ENCODE assay signal across 29 mouse cellular contexts in genomic region chr6:93426141-93426540, GRCm38 (mm10).
DNase-seq lines count a peak whose midpoint lies in the region; ATAC-seq and TF ChIP-seq lines count a peak whose summit lies in the region.
"Had no signal": no experiment of that assay in that cellular context is flagged by ENCODE, and none has a peak within 500 bp of the region (broad histone marks: within the 10 kb centered on the region; RNA-seq: fewer than 3 reads in every experiment).

No protein-coding gene starts in this region.

- H3K4me2 ChIP-seq in forebrain, postnatal 0 days (ENCODE audit: low read depth): no peak overlapping the region
- no peak overlapping the region for H3K4me2 ChIP-seq in midbrain, postnatal 0 days (ENCODE audit: low read depth, low read length, poor library complexity, severe bottlenecking)
- H3K4me2 ChIP-seq: embryonic facial prominence, embryonic 15.5 days; heart, embryonic 12.5 days; limb, embryonic 13.5 days; liver, embryonic 13.5 days; midbrain, embryonic 13.5 days; neural tube, embryonic 12.5 days had no signal

- 28% methylated on average over 1 of the region's 1 CpGs for WGBS in forebrain, postnatal 0 days
- 84% methylated on average over 1 of the region's 1 CpGs for WGBS in midbrain, postnatal 0 days

- no peak for DNase-seq in frontal cortex, postnatal 10 days (ENCODE audit: low spot score in 2 of 2)
- peak; percentile 5 to 33 for DNase-seq in left cerebral cortex, postnatal 25 days (ENCODE audit: low spot score in 2 of 2)
- no peak for DNase-seq in left cerebral cortex, postnatal 4 days
- DNase-seq in forebrain, postnatal 0 days: peak; percentile 24
- DNase-seq in midbrain, postnatal 0 days (ENCODE audit: low spot score): no peak
- DNase-seq: adrenal gland, adult 8-10 months; B cell, adult 2 months; cerebellum, adult 9-10 months; gastrocnemius, postnatal 25 days; heart, adult 18-20 months; heart, postnatal 10 days; kidney, postnatal 25 days; liver, embryonic 13.5 days; lung, adult 2 months; lung, postnatal 14 days; thymus, postnatal 25 days had no signal

- no peak overlapping the region for H3K27ac ChIP-seq in forebrain, postnatal 0 days (ENCODE audit: low read depth, low read length)
- no peak overlapping the region for H3K27ac ChIP-seq in midbrain, postnatal 0 days (ENCODE audit: low read depth, low read length)
- H3K27ac ChIP-seq: embryonic facial prominence, embryonic 15.5 days; hindbrain, embryonic 10.5 days; limb, embryonic 13.5 days; liver, embryonic 13.5 days; midbrain, embryonic 13.5 days; neural tube, embryonic 12.5 days had no signal

- intact Hi-C loops in left cerebral cortex, postnatal 25 days (cut with DNase I): no loop called here
- intact Hi-C loops in left cerebral cortex, postnatal 4 days (cut with DNase I): no loop called here

- 0 out of 2 replicates have a peak, but pooled peaks cover 7% of the 10 kb centered on the region for H3K9me3 ChIP-seq in forebrain, postnatal 0 days (ENCODE audit: low read length)
- no peaks in the 10 kb centered on the region for H3K9me3 ChIP-seq in midbrain, postnatal 0 days (ENCODE audit: low read length)
- H3K9me3 ChIP-seq: embryonic facial prominence, embryonic 15.5 days; G1E; heart, embryonic 12.5 days; hindbrain, embryonic 10.5 days; liver, embryonic 13.5 days; megakaryocyte, embryonic 14.5 days; midbrain, embryonic 13.5 days; neural tube, embryonic 12.5 days had no signal

- no peaks in the 10 kb centered on the region for H3K4me1 ChIP-seq in forebrain, postnatal 0 days (ENCODE audit: insufficient read depth)
- H3K4me1 ChIP-seq in midbrain, postnatal 0 days (ENCODE audit: insufficient read depth, low read length): no peaks in the 10 kb centered on the region
- H3K4me1 ChIP-seq: embryonic facial prominence, embryonic 15.5 days; hindbrain, embryonic 10.5 days; limb, embryonic 13.5 days; liver, embryonic 13.5 days; megakaryocyte, embryonic 14.5 days; midbrain, embryonic 13.5 days; neural tube, embryonic 12.5 days had no signal

- no peaks in the 10 kb centered on the region for H3K27me3 ChIP-seq in forebrain, postnatal 0 days (ENCODE audit: insufficient read depth, low read length)
- H3K27me3 ChIP-seq in midbrain, postnatal 0 days (ENCODE audit: insufficient read depth, low read length): no peaks in the 10 kb centered on the region
- H3K27me3 ChIP-seq: CH12.LX; embryonic facial prominence, embryonic 15.5 days; heart, embryonic 12.5 days; limb, embryonic 13.5 days; liver, embryonic 13.5 days; megakaryocyte, embryonic 14.5 days; midbrain, embryonic 13.5 days; neural tube, embryonic 12.5 days had no signal

- no peak for TF ChIP-seq CTCF in forebrain, postnatal 0 days (IDR thresholded peaks at IDR 0.05; ENCODE audit: low read depth)
- no peak for TF ChIP-seq CTCF in midbrain, postnatal 0 days (IDR thresholded peaks at IDR 0.05)

- H3K4me3 ChIP-seq in forebrain, postnatal 0 days (ENCODE audit: low read depth, low read length): no peak overlapping the region
- no peak overlapping the region for H3K4me3 ChIP-seq in midbrain, postnatal 0 days (ENCODE audit: low read depth, low read length)
- H3K4me3 ChIP-seq: embryonic facial prominence, embryonic 15.5 days; heart, embryonic 12.5 days; hindbrain, embryonic 10.5 days; limb, embryonic 13.5 days; liver, embryonic 13.5 days; megakaryocyte, embryonic 14.5 days; midbrain, embryonic 13.5 days; neural tube, embryonic 12.5 days had no signal

- no peaks in the 10 kb centered on the region for H3K36me3 ChIP-seq in forebrain, postnatal 0 days (ENCODE audit: insufficient read depth)
- no peaks in the 10 kb centered on the region for H3K36me3 ChIP-seq in midbrain, postnatal 0 days (ENCODE audit: insufficient read depth, low read length)
- H3K36me3 ChIP-seq: embryonic facial prominence, embryonic 15.5 days; G1E; heart, embryonic 12.5 days; hindbrain, embryonic 10.5 days; limb, embryonic 13.5 days; liver, embryonic 13.5 days; midbrain, embryonic 13.5 days; neural tube, embryonic 12.5 days had no signal

- ATAC-seq in frontal cortex, adult (ENCODE audit: low TSS enrichment): 0 out of 2 replicates have a peak, but pooled peaks have one; percentile 44
- no peak for ATAC-seq in forebrain, postnatal 0 days
- no peak for ATAC-seq in cerebellum, adult (ENCODE audit: insufficient number of reproducible peaks, low FRiP score, low TSS enrichment)
- no peak for ATAC-seq in midbrain, postnatal 0 days (ENCODE audit: low FRiP score)
- ATAC-seq: activated CD4-positive, CD25-positive, alpha-beta regulatory T cell, adult 4 months; intestine, postnatal 0 days; midbrain, embryonic 13.5 days had no signal

- H3K9ac ChIP-seq in forebrain, postnatal 0 days: no peak overlapping the region
- no peak overlapping the region for H3K9ac ChIP-seq in midbrain, postnatal 0 days (replicated peaks; ENCODE audit: low read length, poor library complexity, severe bottlenecking)
- H3K9ac ChIP-seq: embryonic facial prominence, embryonic 15.5 days; heart, embryonic 12.5 days; limb, embryonic 13.5 days; liver, embryonic 13.5 days; midbrain, embryonic 13.5 days; neural tube, embryonic 12.5 days had no signal

Comparison
In these comparisons a context has a peak if more than half of its experiments do, and no peak if none do; other contexts are left out.
1. DNase-seq: peak in left cerebral cortex, postnatal 25 days (2 of 2) and forebrain, postnatal 0 days (single experiment); none in frontal cortex, postnatal 10 days (0 of 2), left cerebral cortex, postnatal 4 days (single experiment) and midbrain, postnatal 0 days (single experiment).